Mouse (Mus musculus) CH12.LX (cell line): ENCODE data around the gene Ccdc184.

Experiments
- ELF1 ChIP-seq: IDR thresholded peaks from 2 replicates; pipeline ENCODE4 v1.6.1; 2014; ENCODE audit warnings: low read depth, mild to moderate bottlenecking, inconsistent platforms, low read length, improper control_type of control experiment
- EP300 ChIP-seq: IDR thresholded peaks from 2 replicates; pipeline ENCODE4 v1.6.1; 2011; ENCODE audit warnings: low read length, improper control_type of control experiment
- JUN ChIP-seq: IDR thresholded peaks from 2 replicates; pipeline ENCODE4 v1.6.1; 2011; ENCODE audit warnings: low read depth, mild to moderate bottlenecking, low read length, improper control_type of control experiment, moderate library complexity; ENCODE audit not compliant: insufficient read depth
- POLR2A ChIP-seq: IDR thresholded peaks from 2 replicates; pipeline ENCODE4 v1.6.1; 2011; ENCODE audit warnings: low read depth, mild to moderate bottlenecking, improper control_type of control experiment, low read length
- USF1 ChIP-seq: IDR thresholded peaks from 2 replicates; pipeline ENCODE4 v1.6.1; 2014; ENCODE audit warnings: low read depth, mild to moderate bottlenecking, inconsistent platforms, low read length, improper control_type of control experiment

DNA sequence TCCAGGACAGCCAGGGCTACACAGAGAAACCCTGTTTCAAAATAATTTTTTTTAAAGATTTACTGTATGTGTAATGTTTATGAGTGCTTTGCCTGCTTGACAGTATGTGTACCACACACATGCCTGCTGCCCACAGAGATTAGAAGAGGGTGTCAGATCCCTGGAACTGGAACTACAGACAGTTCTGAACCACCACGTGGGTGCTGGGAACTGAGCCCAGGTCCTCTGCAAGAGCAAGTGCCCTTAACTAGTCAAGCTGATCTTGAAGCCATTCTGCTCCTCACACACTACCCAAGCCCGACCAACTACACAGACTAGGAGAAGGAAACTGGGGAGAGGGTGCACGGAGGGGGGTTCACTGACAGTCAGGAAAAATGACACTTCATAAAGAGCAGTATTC, 33.5 kb upstream of the Ccdc184 start:
- TF ChIP-seq USF1 (no peak), JUN (no peak), EP300 (no peak), ELF1 (no peak), POLR2A (no peak)
